Mouse (Mus musculus): ENCODE results near the gene Gtpbp10. TPM values are rescaled to one million over a fixed set of nuclear protein-coding genes. Genes with fewer than 3 reads are reported as not detected.
A peak's percentile ranks its signal among the peaks of the same experiment; 100 is the strongest.

Gtpbp10 gene
- total RNA-seq, 1 experiment, result 36.4 TPM

DNA sequence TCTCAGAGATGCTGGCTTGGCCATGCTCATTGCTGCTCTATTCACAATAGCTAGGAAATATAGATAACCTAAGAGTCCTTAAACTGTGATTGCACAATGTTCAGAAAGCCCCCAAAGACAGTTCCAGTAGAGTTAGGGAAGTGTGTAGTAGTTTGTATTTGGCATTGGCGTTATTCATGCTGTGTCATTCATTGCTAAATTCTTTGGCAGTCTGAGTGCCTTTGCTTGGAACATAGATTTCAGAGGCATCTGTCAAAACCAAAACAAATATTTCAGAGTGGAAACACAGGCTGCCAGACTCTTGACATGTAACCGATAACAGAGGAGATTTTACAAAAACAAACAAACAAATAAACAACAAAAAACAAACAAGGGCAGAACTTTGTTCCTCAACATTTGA is 57.8 kb downstream of the Gtpbp10 start:
- in situ Hi-C loops (cut with MboI; ENCODE audit: low sequenced_read_pairs in 2 of 2, unreplicated experiment in 2 of 2), result no loop called here
- no peaks in the 10 kb centered on the region for H3K36me3 ChIP-seq (ENCODE audit: control insufficient read depth, insufficient read depth, low read length, poor library complexity, severe bottlenecking)

DNA sequence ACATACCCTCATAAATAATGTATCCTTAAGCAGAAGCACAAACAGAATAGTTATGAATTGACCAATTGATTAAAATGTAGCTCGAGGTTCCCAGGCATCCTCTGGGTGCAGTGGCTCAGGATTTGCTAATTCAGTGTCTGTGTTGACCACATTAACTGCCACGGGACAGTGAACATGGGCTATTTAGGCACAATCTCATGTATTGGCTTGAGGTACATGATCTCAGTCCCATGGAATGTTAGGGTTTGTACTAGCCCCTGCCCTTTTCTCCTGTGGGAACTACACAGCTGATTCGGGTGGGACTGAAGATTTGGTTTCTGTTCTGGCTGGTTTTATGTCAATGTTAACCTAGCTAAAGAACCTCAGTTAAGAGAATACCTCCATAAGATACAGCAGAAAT is 62.9 kb downstream of the Gtpbp10 start:
- Histone ChIP-seq H3K4me3 (ENCODE audit: insufficient read depth in 1 of 2, low read depth in 1 of 2, low read length in 2 of 2, poor library complexity in 1 of 2, severe bottlenecking in 1 of 2) (no peak overlapping the region), H3K9me3 (ENCODE audit: control insufficient read depth, insufficient read depth, low read depth, low read length) (no peaks in the 10 kb centered on the region), H3K27ac (ENCODE audit: insufficient read depth, low read depth, low read length, poor library complexity, severe bottlenecking) (no peak overlapping the region), H3K36me3 (ENCODE audit: control insufficient read depth, insufficient read depth, low read length, poor library complexity, severe bottlenecking) (no peaks in the 10 kb centered on the region), H3K9ac (ENCODE audit: insufficient read depth, low read depth, low read length, poor library complexity, severe bottlenecking) (no peak overlapping the region), H3K4me1 (ENCODE audit: control insufficient read depth in 2 of 2, insufficient read depth in 2 of 2, low read length in 2 of 2, poor library complexity in 1 of 2) (no peaks in the 10 kb centered on the region)
- TF ChIP-seq CHD2 (IDR thresholded peaks at IDR 0.05; ENCODE audit: low read depth, low read length) (no peak), ZNF384 (IDR thresholded peaks at IDR 0.05; ENCODE audit: low read depth, low read length) (no peak), ZC3H11A (IDR thresholded peaks at IDR 0.05; ENCODE audit: borderline replicate concordance, low read depth, low read length) (no peak), HCFC1 (IDR thresholded peaks at IDR 0.05; ENCODE audit: borderline replicate concordance, insufficient read depth, low read length) (no peak), MAFK (IDR thresholded peaks at IDR 0.05; ENCODE audit: insufficient read depth, low read depth, low read length) (no peak)
- DNase-seq (ENCODE audit: low read depth, low spot score), result no peak
- in situ Hi-C loops (cut with MboI; ENCODE audit: low sequenced_read_pairs in 2 of 2, unreplicated experiment in 2 of 2), result loop anchor here in 1 of 2 experiments (10.0 kb wide), 1 partner anchor 258 kb away; no protein-coding TSS in a partner anchor

More for the DNA sequence above, 57.8 kb downstream of the Gtpbp10 start:
- DNase-seq (ENCODE audit: low read depth, low spot score), result no peak
- Histone ChIP-seq H3K9me3 (ENCODE audit: control insufficient read depth, insufficient read depth, low read depth, low read length) (no peaks in the 10 kb centered on the region), H3K9ac (ENCODE audit: insufficient read depth, low read depth, low read length, poor library complexity, severe bottlenecking) (no peak overlapping the region), H3K4me1 (ENCODE audit: control insufficient read depth in 2 of 2, insufficient read depth in 2 of 2, low read length in 2 of 2, poor library complexity in 1 of 2) (peaks cover 0 to 2% of the 10 kb centered on the region in 2 experiments; a peak in 2 of 4 replicates), H3K27ac (ENCODE audit: insufficient read depth, low read depth, low read length, poor library complexity, severe bottlenecking) (no peak overlapping the region), H3K4me3 (ENCODE audit: insufficient read depth in 1 of 2, low read depth in 1 of 2, low read length in 2 of 2, poor library complexity in 1 of 2, severe bottlenecking in 1 of 2) (no peak overlapping the region)
- TF ChIP-seq ZNF384 (IDR thresholded peaks at IDR 0.05; ENCODE audit: low read depth, low read length), result no peak
- no peak for TF ChIP-seq ZC3H11A (IDR thresholded peaks at IDR 0.05; ENCODE audit: borderline replicate concordance, low read depth, low read length)
- TF ChIP-seq HCFC1 (IDR thresholded peaks at IDR 0.05; ENCODE audit: borderline replicate concordance, insufficient read depth, low read length), result no peak
- no peak for TF ChIP-seq CHD2 (IDR thresholded peaks at IDR 0.05; ENCODE audit: low read depth, low read length)
- no peak for TF ChIP-seq MAFK (IDR thresholded peaks at IDR 0.05; ENCODE audit: insufficient read depth, low read depth, low read length)

DNA sequence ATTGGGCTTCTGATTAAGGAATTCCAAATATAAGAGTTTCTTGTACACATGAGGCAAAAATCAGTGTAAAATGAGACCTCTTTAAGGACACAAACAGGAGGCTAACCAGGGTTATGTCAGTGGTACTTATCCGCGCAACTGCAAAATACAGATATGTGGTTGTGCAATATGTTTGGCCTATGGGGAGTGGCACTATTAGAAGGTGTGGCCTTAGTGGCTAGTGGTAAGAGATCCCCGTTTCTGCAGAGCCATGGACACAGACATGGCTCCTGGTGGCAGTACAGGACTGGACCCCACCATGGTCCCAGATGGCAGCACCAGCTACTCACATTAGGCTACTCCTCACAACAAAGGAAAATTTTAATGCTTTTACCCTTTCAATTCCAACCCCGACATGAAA is 64.3 kb downstream of the Gtpbp10 start:
- no peak for TF ChIP-seq ZC3H11A (IDR thresholded peaks at IDR 0.05; ENCODE audit: borderline replicate concordance, low read depth, low read length)
- no peak for TF ChIP-seq CHD2 (IDR thresholded peaks at IDR 0.05; ENCODE audit: low read depth, low read length)
- no peak for TF ChIP-seq HCFC1 (IDR thresholded peaks at IDR 0.05; ENCODE audit: borderline replicate concordance, insufficient read depth, low read length)
- TF ChIP-seq ZNF384 (IDR thresholded peaks at IDR 0.05; ENCODE audit: low read depth, low read length), result no peak
- no peak for TF ChIP-seq MAFK (IDR thresholded peaks at IDR 0.05; ENCODE audit: insufficient read depth, low read depth, low read length)
- 0 out of 4 replicates have a peak overlapping the region, but pooled peaks of 1 of the 2 experiments have one; percentile 9 for H3K4me3 ChIP-seq (ENCODE audit: insufficient read depth in 1 of 2, low read depth in 1 of 2, low read length in 2 of 2, poor library complexity in 1 of 2, severe bottlenecking in 1 of 2)
- no peaks in the 10 kb centered on the region for H3K4me1 ChIP-seq (ENCODE audit: control insufficient read depth in 2 of 2, insufficient read depth in 2 of 2, low read length in 2 of 2, poor library complexity in 1 of 2)
- H3K9me3 ChIP-seq (ENCODE audit: control insufficient read depth, insufficient read depth, low read depth, low read length), result no peaks in the 10 kb centered on the region
- DNase-seq (ENCODE audit: low read depth, low spot score), result no peak
- H3K36me3 ChIP-seq (ENCODE audit: control insufficient read depth, insufficient read depth, low read length, poor library complexity, severe bottlenecking), result no peaks in the 10 kb centered on the region
- in situ Hi-C loops (cut with MboI; ENCODE audit: low sequenced_read_pairs in 2 of 2, unreplicated experiment in 2 of 2), result loop anchor here in 1 of 2 experiments (10.0 kb wide), 1 partner anchor 260 kb away; no protein-coding TSS in a partner anchor
- no peak overlapping the region for H3K9ac ChIP-seq (ENCODE audit: insufficient read depth, low read depth, low read length, poor library complexity, severe bottlenecking)
- H3K27ac ChIP-seq (ENCODE audit: insufficient read depth, low read depth, low read length, poor library complexity, severe bottlenecking), result no peak overlapping the region

DNA sequence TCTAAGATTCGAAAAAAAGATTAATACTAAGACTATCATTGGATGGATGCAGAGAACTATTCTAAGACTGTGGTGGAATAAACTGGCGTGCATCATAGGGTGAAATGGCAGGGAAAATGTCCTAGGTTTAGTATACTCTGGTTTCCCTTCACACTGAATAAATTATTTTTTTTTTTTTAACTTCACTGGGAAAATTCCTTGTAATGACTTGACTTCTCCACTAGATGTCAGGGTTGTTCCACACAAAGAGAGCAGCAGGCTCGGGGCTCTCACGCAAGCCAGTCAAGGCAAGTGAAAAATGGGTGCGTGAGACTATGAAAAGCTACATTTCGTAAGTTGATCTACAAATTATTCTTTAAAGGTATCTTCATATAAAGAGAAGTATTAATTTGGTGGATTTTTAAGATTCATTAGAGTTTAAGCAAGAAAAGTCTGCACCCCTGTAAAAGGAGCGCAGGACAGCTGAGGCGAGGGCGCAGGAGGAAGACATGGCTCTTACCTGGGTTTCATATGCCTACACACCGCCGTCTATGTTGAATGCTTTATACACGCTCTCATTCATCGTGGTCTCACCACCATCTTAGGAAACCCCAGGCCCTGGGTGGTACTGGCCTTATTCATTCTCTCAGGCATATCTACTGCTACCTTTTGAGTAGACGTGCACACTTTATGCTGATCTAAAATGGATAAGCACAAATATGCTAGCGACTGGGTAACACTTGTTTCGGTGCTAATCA is 64.9 kb downstream of the Gtpbp10 start:
- TF ChIP-seq ZC3H11A (IDR thresholded peaks at IDR 0.05; ENCODE audit: borderline replicate concordance, low read depth, low read length) (peak; percentile 85), ZNF384 (IDR thresholded peaks at IDR 0.05; ENCODE audit: low read depth, low read length) (peak; percentile 98), CHD2 (IDR thresholded peaks at IDR 0.05; ENCODE audit: low read depth, low read length) (no peak)
- no peak for DNase-seq (ENCODE audit: low read depth, low spot score)
- Histone ChIP-seq H3K4me1 (ENCODE audit: control insufficient read depth in 2 of 2, insufficient read depth in 2 of 2, low read length in 2 of 2, poor library complexity in 1 of 2) (no peaks in the 10 kb centered on the region), H3K36me3 (ENCODE audit: control insufficient read depth, insufficient read depth, low read length, poor library complexity, severe bottlenecking) (no peaks in the 10 kb centered on the region), H3K9ac (ENCODE audit: insufficient read depth, low read depth, low read length, poor library complexity, severe bottlenecking) (no peak overlapping the region), H3K9me3 (ENCODE audit: control insufficient read depth, insufficient read depth, low read depth, low read length) (no peaks in the 10 kb centered on the region), H3K4me3 (ENCODE audit: insufficient read depth in 1 of 2, low read depth in 1 of 2, low read length in 2 of 2, poor library complexity in 1 of 2, severe bottlenecking in 1 of 2) (0 out of 4 replicates have a peak overlapping the region, but pooled peaks of 1 of the 2 experiments have one; percentile 24), H3K27ac (ENCODE audit: insufficient read depth, low read depth, low read length, poor library complexity, severe bottlenecking) (no peak overlapping the region)
- in situ Hi-C loops (cut with MboI; ENCODE audit: low sequenced_read_pairs in 2 of 2, unreplicated experiment in 2 of 2), result loop anchor here (5.0 to 10.0 kb wide), 2 partner anchors 258 to 260 kb away; no protein-coding TSS in a partner anchor
